In the genomic region with DNA sequence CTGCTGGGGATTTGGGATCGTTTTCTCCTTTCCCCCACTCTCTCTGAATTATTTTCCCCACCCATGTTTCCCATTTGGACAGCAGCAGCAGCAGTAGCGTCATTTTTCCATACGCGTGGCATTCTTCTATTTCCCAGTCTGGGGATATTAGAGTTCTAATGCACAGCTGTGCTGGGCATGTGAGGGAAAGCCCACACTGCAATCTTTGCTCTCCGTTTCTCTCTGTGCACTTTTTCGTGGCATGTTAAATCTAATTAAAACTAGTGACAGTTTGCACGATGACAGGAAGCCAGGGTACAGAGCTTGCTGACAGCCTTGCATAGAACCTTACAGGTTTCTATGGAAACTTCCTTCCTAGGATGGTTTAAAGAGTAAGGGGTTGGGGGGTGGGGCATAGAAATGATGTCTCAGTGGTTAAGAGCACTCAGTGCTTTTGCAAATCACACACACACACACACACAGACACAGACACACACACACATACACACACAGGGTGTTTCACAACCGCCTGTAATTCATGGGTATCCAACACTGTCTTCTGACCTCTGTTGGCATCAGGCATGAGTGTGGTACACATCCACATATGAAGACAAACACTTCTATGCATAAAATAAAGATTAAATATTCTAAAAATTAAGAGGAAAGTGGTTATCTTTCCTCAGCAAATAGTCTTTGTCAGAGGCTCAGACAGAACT, we compare ENCODE assay signal across 8 mouse cellular contexts. TPM values are rescaled to one million over a fixed set of nuclear protein-coding genes. Genes with fewer than 3 reads are reported as not detected.
DNase-seq lines count a peak whose midpoint lies in the region; ATAC-seq lines count a peak whose summit lies in the region.

No protein-coding gene starts in this region.

- H3K4me2 ChIP-seq in lung, embryonic 15.5 days: peak overlapping the region; percentile 55
- peak overlapping the region; percentile 75 for H3K4me2 ChIP-seq in heart, embryonic 15.5 days
- H3K4me2 ChIP-seq in neural tube, embryonic 12.5 days (replicated peaks): peak overlapping the region; percentile 47

- no peaks in the 10 kb centered on the region for H3K27me3 ChIP-seq in lung, embryonic 15.5 days
- no peaks in the 10 kb centered on the region for H3K27me3 ChIP-seq in heart, embryonic 15.5 days
- H3K27me3 ChIP-seq in neural tube, embryonic 12.5 days (replicated peaks): no peaks in the 10 kb centered on the region; the same call in 1 of the 2 replicates

- peak; percentile 32 for ATAC-seq in frontal cortex, adult (ENCODE audit: low TSS enrichment)
- ATAC-seq in lung, embryonic 15.5 days (ENCODE audit: borderline replicate concordance, extremely low read depth, low FRiP score, low TSS enrichment): no peak
- ATAC-seq in heart, embryonic 15.5 days (replicated peaks; ENCODE audit: insufficient number of reproducible peaks, insufficient read depth, low FRiP score, low read depth): no peak
- no peak for ATAC-seq in neural tube, embryonic 12.5 days (ENCODE audit: low FRiP score, low read depth)

- peaks cover 28% of the 10 kb centered on the region for H3K4me1 ChIP-seq in lung, embryonic 15.5 days
- peaks cover 30% of the 10 kb centered on the region for H3K4me1 ChIP-seq in heart, embryonic 15.5 days (replicated peaks)
- H3K4me1 ChIP-seq in neural tube, embryonic 12.5 days: peaks cover 7% of the 10 kb centered on the region

- 34% methylated on average over 8 of the region's 8 CpGs for WGBS in lung, embryonic 15.5 days
- 31% methylated on average over 8 of the region's 8 CpGs for WGBS in heart, embryonic 15.5 days
- WGBS in neural tube, embryonic 12.5 days: 73% methylated on average over 8 of the region's 8 CpGs

- H3K9ac ChIP-seq in lung, embryonic 15.5 days: peak overlapping the region; percentile 10; the same call in 1 of the 2 replicates
- H3K9ac ChIP-seq in heart, embryonic 15.5 days: peak overlapping the region; percentile 64
- H3K9ac ChIP-seq in neural tube, embryonic 12.5 days: no peak overlapping the region

- H3K4me3 ChIP-seq in lung, embryonic 15.5 days: peak overlapping the region; percentile 39
- H3K4me3 ChIP-seq in heart, embryonic 15.5 days: peak overlapping the region; percentile 59
- H3K4me3 ChIP-seq in neural tube, embryonic 12.5 days: no peak overlapping the region

- no peaks in the 10 kb centered on the region for H3K36me3 ChIP-seq in lung, embryonic 15.5 days
- 0 out of 2 replicates have a peak, but pooled peaks cover 3% of the 10 kb centered on the region for H3K36me3 ChIP-seq in heart, embryonic 15.5 days
- no peaks in the 10 kb centered on the region for H3K36me3 ChIP-seq in neural tube, embryonic 12.5 days

- H3K9me3 ChIP-seq in lung, embryonic 15.5 days: no peaks in the 10 kb centered on the region
- no peaks in the 10 kb centered on the region for H3K9me3 ChIP-seq in heart, embryonic 15.5 days (replicated peaks)
- H3K9me3 ChIP-seq in neural tube, embryonic 12.5 days: no peaks in the 10 kb centered on the region

- H3K27ac ChIP-seq in lung, embryonic 15.5 days: 0 out of 2 replicates have a peak overlapping the region, but pooled peaks have one; percentile 4
- H3K27ac ChIP-seq in heart, embryonic 15.5 days: peak overlapping the region; percentile 89
- no peak overlapping the region for H3K27ac ChIP-seq in neural tube, embryonic 12.5 days

- no peak for DNase-seq in frontal cortex, postnatal 25 days (ENCODE audit: low spot score in 2 of 2)
- no peak for DNase-seq in lung, postnatal 25 days (ENCODE audit: low spot score)
- DNase-seq in spleen, adult 18-20 months: no peak
- DNase-seq in thymus, adult 18-20 months: no peak

RNA-seq across cellular contexts. Expression of gene Fam198b, which starts 3.0 kb away (rescaled TPM):
- polyA plus RNA-seq in lung, embryonic 15.5 days (2015; fragmentation: Nextera tagmentation; extraction: Ambion mirVana): 23.6 and 27.1 TPM in 2 replicates
- polyA plus RNA-seq in heart, embryonic 15.5 days (2015; fragmentation: Nextera tagmentation; extraction: Ambion mirVana): 53.3 and 64.5 TPM in 2 replicates
- polyA plus RNA-seq in neural tube, embryonic 12.5 days (2016; fragmentation: Nextera tagmentation; extraction: Ambion mirVana): 6.5 and 7.9 TPM in 2 replicates

RNA-seq across cellular contexts. Expression of gene Tmem144, which starts 34.7 kb away (rescaled TPM):
- polyA plus RNA-seq in lung, embryonic 15.5 days (2015; fragmentation: Nextera tagmentation; extraction: Ambion mirVana): 4.9 and 5.2 TPM in 2 replicates
- 8.3 and 8.9 TPM in 2 replicates for polyA plus RNA-seq in heart, embryonic 15.5 days (2015; fragmentation: Nextera tagmentation; extraction: Ambion mirVana)
- polyA plus RNA-seq in neural tube, embryonic 12.5 days (2016; fragmentation: Nextera tagmentation; extraction: Ambion mirVana): 2.2 and 2.4 TPM in 2 replicates
